Mouse (Mus musculus) neutrophil, adult 83 days (primary cell): ENCODE data around the gene Kcnq4. TPM values are rescaled to one million over a fixed set of nuclear protein-coding genes. Genes with fewer than 3 reads are reported as not detected.

ENCODE experiments used
- total RNA-seq, 2 experiments: library from RNA; stranded (reverse); gene quantifications; one replicate each; pipeline ENCODE4 v1.2.4; 2023

The Kcnq4 gene
- not detected for total RNA-seq

GRCm38 (mm10) chr4:120747941-120748866 lies at the start of gene Kcnq4:
Gene Kcnq4, minus strand, starts transcription at chr4:120748612.

DNA sequence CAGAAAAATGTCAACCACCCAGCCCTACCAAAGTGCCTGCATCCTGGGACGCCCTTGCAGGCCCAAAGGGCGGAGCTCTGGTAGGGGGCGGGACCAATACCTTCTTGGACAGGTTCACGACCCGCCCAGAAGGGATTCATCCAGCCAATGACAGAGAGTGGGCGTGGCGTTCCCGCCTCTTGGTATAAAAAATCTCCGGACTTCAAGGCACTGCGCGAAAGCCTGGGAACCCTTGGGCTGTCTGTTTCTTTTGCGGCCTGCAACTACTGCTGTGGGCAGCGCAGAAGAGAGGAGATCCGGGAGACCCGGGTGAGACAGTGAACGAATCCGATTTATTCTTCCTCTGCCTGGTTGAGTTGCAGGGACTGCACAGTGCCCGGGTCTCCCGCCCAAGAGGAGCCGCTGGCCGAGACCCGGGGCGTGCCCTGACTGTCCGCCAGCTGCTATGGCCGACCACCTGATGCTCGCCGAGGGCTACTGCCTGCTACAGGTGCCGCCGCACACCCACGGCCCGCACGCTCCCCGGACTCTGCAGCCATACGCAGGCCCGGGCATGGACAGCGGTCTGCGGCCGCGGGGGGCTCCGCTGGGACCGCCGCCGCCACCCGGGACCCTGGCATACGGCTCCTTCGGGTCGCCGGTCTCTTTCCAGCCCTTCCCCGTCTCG lies 81.9 kb downstream of the Kcnq4 start, which contains the start of gene Cited4:
Gene Cited4, plus strand, starts transcription at position 215 of the 667 bp plus-strand sequence.

Other genes starting within 250 kb of the Kcnq4 start
- gene Slfnl1, start 216.4 kb downstream of the Kcnq4 start, total RNA-seq, result under 1 TPM in 1 of 2 experiments, not detected in 1; 0.22 TPM
- gene Ctps, start 178.3 kb downstream of the Kcnq4 start, total RNA-seq, result 10 to 100 TPM in 1 of 2 experiments, 1 to 10 TPM in 1; 8.9 to 10.6 TPM
- gene Gm8439, start 159.9 kb downstream of the Kcnq4 start, total RNA-seq, result 1 to 10 TPM; 1.6 TPM
- 10 to 100 TPM; 12.2 to 14.6 TPM for gene Cited4, start 82.0 kb downstream of the Kcnq4 start, total RNA-seq
- gene Nfyc, start 83.0 kb upstream of the Kcnq4 start, total RNA-seq, result 10 to 100 TPM; 45.6 to 47.6 TPM
- under 1 TPM; 0.18 to 0.35 TPM for gene Rims3, start 106.2 kb upstream of the Kcnq4 start, total RNA-seq
- gene Exo5, start 176.4 kb upstream of the Kcnq4 start, total RNA-seq, result 1 to 10 TPM; 5.2 to 6.9 TPM
- 1 to 10 TPM; 1.0 to 1.5 TPM for gene Zfp69, start 203.1 kb upstream of the Kcnq4 start, total RNA-seq